Mouse (Mus musculus) layer of hippocampus, adult 18-20 months (tissue): ENCODE results near the gene Trim47. TPM values are rescaled to one million over a fixed set of nuclear protein-coding genes. Genes with fewer than 3 reads are reported as not detected.
A peak's percentile ranks its signal among the peaks of the same experiment; 100 is the strongest.

Experiments used
- DNase-seq, 2 experiments: peaks; one replicate each; pipeline ENCODE4 v3.0.0; 2022; ENCODE audit warnings: low spot score in 2 of 2
- total RNA-seq, 2 experiments: library from RNA; stranded (reverse); gene quantifications; 2 replicates each; pipeline ENCODE4 v1.2.3; 2021

Trim47 gene
- total RNA-seq, 2 experiments from 2014 or later, result 4.8 to 6.2 TPM

DNA sequence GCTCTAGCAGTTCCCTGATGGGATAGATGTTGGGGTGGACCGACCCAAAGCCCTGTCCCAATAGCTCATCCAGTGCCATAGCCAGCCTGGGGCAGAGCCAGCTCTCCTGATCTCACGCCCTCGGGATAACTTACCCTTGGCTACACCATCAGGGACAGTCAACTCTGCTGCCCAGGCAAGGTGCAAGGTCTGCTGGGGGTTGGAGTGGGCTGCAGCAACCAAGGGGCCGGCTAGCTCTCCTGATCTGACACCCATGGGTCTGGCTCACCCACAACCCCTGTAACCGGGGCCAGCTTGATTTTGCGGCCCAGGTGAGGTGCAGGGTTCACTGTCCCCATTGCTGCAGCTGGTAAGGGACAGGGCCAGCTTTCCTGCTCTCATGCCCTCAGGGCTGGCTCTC is 35.4 kb downstream of the Trim47 start:
- no peak for DNase-seq

DNA sequence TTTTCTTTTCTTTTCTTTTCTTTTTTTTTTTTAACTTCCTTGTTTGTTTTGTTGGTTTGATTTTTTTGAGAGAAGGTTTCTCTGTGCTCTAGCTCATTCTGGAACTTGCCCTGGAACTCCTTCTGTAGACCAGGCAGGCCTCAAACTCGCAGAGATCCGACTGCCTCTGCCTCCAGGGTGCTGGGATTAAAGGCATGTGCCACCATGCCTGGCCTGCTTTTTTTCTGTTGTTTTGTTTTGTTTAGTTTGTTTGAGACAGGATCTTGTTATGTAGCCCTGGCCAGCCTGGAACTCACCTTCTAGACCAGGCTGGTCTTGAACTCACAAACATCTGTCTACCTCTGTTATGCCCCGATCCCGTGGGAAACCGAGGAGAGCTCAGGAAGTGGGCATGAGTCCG is 37.5 kb downstream of the Trim47 start:
- DNase-seq, result no peak

DNA sequence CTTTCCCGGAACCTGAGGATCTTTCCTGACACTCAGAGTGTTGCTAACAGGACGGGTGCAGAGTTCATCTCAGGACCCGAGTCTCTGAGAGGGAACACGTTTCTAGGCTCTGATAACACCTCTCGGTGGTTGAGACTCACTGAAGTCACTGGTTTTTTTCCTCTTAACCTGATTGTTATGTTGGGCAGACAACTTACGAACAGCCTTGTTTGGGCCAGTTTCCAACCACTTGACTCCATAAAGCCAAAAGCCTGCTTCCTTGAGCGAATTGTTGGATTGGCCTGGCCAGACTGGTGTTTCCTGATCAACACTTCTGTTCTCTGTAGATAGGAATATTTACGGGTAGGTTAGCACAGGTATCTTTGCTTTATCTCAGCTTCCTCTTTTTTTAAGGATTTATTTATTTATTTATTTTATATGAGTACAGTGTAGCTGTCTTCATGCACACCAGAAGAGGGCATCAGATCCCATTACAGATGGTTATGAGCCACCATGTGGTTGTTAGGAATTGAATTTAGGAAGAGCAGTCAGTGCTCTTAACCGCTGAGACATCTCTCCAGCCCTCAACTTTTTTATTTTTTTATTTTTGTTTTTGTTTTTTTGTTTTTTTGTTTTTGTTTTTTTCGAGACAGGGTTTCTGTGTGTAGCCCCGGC is 38.1 kb downstream of the Trim47 start:
- no peak for DNase-seq

DNA sequence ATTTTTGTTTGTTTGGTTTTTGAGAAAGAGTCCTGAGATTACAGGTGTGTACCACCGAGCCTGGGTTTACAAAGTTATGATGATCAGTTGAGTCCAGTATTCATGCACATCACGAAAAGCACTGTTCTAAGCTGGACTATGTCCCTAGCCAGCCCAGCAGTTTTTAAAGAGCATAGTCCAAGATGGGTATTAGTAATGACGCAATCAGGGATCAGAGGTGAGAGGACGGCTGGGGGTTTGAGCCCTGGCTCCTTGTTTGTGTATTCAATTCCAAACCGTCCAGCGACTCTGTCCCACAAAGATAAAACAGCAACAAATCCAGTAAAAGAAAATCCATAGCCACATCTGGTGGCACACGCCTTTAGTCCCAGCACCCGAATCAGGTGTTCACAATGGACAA is 38.8 kb downstream of the Trim47 start:
- DNase-seq, result no peak

DNA sequence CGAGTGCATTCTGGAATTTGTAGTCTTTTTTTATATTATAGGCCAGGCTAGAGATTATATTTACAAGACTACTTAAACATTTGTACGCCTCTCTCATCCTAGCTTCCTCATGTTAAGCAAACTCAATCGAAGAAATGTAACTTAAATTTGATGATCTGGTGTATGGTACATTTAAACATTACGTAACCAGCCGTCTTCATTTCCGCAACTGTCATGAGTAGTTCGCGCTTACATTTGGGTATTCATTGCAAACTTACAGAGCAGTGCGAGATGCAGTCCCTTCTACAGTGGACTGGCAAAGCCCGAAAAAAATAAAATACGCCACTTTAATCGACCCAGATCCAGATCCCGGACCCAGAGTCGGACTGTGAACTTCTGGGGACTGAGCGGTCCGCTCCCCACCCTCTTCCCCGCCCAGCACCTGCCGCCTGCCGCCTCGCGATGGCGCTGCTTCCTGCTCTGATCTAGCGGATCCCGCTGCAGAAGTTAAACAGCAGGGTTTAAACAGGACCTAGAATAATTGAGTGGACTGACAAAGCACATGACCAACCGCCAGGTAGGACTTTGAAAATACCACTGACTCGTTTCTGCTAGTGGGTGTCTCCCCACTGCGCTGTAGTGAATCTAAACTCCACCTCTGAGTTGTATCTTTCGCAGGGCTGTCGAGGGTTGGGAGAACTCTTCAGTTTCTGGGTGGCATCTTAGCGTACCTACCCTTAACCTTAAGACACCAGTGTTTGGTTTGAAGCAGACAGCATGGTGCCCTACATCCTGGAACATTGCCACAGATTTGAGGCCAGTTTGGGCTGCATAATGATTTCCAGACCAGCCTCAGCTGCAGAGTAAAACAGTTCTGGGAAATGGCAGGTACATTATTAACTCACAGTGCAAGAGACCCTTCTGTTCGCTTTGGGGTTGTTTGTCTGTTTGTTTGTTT is 39.5 kb downstream of the Trim47 start:
- DNase-seq, result peak; percentile 80 to 91

DNA sequence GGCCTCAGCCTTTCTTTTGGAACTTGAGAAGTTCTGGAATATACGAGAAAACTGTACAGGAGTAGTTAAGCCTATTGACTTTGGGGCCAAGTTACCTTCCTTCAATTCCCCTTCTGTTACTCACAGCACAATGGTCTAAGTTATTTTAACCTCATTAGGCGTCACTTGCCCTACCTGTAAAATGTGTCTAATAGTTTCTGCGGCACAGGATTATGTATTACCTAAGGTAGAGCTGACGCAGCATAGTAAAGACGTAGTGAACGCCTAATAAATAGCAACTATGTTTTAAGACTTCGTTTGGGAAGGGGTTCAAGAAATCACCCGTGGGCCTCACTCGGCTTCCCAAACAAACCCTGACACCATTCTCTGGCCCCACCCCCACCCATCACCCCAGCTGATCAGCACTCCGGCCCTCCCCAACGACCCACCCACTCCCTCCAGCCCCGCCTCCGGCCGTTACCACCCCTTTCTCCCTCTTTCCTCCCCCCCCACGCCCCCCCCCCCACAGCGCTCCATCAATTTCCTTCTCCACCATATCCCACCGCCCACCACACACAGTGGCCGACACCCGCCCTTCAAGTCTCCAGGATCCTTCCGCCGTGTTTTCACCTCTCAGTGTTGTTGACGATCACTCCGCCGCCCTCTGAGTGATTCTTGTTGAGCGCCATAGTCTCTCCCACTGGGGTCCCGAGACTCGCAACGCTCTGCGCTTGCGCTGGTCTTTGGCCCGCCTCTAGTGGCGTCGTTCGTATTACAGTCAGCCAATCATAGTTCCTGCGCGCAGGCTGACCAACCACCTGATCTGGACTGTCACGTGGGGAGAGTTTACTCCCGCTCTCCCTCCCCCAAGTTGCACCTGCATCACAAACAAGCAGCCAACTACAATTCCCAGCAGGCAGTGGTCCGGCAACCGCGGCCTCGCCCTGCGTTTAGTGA is 40.5 kb downstream of the Trim47 start, which contains the start of gene Wbp2:
Gene Wbp2, minus strand, starts transcription at position 738 of the 936 bp plus-strand sequence.
- DNase-seq, result peak; percentile 99

DNA sequence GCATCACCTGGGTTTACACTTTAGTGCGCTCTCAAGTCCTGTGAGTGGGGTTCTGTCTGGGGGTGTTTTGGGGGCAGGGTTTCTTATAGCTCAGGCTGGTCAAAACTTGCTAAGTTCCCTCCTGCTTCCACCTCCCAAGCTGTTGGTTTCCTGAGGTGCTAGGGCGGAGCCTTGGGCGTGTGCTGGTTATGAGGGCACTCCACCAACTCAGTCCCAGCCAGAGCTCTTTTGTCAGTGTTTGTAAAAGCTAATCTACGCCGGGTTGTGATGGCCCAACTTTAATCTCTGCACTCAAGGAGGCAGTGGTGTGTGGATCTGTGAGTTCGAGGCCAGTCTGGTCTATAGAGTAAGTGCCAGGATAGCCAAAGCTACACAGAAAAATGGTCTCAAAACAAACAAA is 42.8 kb downstream of the Trim47 start:
- DNase-seq, result no peak

DNA sequence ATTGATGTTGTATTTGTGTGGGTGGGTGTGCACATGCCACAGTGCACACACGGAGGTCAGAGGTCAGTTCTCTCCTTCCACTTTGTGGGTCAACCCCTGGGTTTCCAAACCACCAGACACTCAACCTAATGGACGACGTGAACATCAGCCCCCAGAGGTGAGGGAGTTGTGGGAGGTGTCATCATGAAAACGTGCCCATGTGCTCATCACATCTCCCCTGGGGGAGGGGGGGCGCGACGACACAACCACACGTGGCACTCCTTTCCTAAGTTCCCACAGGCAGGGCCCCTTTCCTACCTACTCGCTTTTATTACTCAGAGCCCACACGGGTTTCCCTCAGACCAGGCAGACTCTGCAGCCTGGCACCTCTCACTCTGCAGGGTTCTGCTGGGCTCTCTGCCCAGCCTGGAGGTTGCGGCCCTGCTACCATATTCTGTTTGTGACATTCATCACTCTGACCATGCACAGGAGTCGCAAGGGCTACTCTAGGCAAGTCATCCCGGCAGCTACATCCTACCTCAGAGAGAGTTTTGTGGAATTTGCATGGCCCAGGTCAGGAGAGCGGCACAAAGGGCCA is 43.8 kb downstream of the Trim47 start:
- no peak for DNase-seq

DNA sequence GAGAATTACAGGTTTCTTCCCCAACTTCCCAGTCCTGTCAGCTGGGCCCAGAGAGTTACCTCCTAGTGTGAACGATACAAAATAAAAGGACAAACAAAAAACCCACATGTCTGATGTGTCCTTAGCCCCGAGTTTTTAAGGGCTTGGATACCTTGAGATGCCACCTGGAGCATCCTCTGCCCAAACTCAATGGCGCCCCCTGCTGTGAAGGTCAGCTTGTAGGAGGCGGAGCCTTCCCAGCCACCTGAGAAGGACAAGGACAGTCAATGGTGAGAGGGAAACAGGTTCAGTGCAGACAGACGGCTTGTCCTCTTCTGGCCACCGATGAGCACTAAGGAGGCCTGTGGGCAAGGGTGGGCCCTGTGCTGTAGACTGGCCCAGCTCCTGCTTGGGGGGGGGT is 45.9 kb downstream of the Trim47 start:
- DNase-seq, result no peak

DNA sequence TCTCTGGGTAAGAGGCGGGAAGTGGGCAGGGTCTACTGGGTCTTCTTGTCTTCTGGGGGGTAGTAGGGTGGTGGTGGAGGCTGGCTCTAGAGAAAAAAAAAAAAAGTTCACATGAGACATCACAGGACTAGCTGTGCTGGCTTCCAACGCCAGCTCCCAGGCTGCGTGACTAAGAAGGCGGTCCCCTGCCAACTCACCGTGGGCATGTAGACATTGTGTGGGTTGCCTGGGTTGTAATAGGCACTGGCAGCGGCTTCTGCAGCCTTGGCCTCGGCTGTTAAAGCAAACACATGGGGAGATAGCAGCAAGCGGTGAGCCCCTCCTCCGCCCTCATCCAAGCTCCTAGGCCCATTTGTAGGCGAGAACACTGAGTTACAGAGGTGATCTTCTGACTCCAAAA is 47.5 kb downstream of the Trim47 start:
- peak; percentile 88 to 94 for DNase-seq

DNA sequence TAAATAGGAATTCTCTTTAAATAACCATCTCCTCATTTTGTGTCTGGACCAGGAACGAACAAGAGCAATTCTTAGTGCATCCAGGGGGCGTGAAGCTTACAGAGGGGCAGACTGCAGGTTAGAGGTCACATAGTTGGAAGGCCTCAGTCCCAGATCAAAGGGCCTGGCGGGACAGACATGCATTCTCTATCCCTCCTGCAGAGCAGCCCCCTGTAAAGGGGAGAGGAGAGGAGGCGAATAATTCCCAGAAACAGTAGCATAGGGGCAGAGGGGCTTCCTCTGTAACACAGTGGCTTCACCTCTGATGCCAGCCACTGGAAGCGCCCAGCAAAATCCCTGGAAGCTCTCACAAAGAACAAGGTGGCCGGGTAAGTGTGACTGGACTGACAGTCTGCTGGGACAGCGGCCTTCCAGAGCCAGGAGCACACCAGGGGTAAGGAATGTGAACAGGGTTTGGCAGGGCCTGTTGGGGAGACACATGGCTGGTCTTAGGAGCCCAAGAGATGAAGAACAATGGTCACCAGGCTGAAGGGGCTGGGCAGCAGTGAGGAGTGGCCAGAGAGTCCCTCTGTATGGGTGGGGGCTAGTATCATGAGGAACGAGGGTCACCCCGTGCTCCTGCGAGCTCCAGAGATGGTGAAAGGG is 48.2 kb downstream of the Trim47 start:
- DNase-seq, result no peak

DNA sequence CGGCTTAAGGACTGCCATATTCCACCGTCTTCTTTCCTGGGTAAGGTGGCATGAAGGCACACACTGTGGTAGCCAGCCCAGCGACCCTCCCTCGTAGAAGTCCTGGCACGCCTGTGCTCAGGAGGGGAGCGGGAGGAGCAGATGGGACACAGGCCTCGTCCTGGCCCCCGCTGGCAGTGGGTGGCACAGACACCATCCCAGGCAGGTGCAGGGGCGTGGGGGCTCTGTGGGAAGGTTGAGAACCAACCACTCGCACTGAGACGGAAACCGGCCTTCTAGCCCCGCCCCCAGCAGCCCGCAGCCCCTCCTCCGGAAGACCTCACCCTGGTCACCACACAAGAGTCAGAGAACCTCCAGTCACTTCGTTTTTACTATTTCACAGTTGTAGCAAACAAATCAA is 48.8 kb downstream of the Trim47 start:
- no peak for DNase-seq

DNA sequence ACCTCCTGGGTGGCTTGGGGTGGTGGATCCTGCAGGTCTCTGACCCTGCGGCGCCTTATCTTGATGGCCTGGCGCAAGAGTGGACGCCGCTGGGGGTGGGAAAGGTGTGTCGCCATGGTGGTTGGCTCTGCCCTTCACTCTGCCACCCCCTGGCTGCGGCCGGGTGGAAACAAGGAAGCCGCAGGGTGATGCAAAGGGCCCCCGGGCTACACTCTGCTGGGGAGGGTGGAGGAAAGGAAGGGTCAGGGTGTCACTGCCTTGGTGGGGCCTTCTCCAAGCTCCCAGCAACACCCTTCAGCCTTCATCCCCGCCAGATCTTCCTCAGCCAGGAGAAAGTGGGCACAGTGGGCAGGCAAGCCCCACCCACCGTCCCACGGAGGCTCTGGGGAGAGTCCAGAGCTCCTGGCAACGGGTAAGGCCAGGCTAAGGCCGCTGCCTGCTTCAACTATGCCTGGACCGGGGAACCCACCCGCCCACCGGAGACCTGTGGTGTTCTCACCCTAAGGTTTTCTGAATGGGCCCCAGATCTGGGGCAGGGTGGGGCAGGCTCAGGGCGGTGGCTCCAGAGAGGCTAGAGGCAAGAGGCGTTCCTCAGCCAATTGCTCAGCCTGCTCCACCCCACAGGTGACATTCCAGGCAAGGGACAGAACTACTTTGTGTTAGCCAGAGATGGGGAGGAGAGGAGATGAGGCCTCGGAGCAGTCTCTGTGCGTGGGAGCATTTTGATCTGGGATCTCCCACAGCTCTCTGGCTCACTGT is 49.4 kb downstream of the Trim47 start, which contains the start of gene Unc13d:
Gene Unc13d, minus strand, starts transcription at position 516 of the 759 bp plus-strand sequence.
- no peak for DNase-seq

DNA sequence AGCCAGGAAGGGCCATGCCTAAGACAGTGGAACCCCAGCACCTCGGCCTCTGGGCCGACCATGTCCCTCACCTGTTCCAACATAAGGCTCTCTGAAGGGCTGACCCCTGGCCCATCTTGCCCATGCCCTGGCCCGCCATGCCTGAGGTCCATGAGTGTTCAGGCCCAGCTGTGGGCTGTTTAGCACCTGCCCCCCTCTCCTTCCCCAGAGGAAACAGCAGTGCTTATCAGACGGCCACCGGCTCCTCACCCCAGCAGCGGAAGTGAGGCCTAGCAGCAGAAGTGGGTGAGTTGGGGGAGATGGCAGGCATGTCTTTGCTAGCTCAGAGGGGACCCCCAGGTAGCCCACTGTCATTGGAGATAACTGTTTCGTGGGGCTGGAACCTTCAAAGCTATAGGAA is 50.2 kb downstream of the Trim47 start:
- no peak for DNase-seq

DNA sequence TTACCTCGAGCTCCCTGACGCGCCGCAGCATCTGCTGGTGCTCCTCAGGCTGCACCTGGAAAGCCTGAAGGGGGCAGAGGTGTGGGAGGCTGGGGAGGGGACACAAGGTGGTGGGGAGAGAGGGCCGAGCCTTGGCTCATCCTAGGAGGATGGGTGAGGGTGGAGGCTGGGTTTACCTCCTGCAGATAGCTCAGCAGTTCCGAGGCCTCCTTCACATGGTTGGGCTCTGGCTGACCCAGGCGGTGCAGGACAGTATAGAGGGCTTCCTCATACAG is 50.8 kb downstream of the Trim47 start:
- no peak for DNase-seq

DNA sequence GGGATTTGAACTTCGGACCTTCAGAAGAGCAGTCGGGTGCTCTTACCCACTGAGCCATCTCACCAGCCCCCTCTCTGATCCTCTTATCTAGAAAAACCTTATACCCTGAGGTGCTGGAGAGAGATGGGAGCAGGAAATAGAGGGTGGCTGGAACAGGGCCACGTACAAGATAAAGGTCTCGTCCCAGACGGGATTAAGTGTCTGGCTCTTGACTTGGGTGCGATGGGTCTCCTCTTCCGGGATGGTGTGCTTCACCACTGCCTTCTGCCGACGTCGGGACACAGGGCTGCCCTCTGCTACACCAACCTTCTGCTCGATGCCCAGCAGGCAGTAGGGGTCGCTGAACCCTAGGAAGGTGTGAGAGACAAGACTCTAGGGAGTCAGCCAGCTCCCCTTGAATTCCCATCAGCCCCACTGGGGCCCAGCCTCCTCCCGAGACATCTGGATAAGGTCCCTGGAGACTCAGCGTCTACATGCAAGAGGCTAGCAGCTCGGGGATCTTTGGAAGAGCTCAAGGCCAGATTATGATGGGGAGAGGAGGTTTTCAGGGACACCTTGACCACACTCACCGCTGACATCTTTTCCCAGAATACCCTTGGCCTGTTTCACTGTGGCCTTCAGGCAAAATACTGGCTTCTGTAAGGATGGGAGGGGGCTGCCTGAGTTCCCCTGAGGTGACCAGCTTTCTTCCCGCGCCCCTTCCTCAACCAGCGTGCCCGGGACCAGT is 51.3 kb downstream of the Trim47 start:
- DNase-seq, result no peak

DNA sequence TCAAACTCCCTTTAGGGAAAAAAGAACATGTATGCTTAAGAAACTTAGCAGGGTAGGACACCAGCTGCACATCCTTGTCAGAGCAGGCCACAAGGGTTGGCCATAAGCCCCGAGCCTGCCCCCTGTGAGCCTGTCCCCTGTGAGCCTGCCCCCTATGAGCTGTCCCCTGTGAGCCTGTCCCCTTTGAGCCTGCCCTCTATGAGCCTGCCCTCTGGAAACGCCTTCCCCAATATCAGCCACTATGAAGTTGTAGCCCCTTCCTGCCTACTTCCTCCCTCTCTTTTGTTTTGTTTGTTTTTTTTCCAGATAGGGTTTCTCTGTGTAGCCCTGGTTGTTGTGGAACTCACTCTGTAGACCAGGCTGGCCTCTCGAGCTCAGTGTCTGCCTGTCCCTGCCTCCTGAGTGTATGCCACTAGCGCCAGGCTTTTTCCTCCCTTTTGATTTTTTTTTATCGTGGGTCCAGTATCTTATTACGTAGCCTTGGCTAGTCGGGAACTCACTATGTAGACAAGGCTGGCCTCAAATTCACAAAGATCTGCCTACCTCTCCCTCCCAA is 52.5 kb downstream of the Trim47 start:
- no peak for DNase-seq

DNA sequence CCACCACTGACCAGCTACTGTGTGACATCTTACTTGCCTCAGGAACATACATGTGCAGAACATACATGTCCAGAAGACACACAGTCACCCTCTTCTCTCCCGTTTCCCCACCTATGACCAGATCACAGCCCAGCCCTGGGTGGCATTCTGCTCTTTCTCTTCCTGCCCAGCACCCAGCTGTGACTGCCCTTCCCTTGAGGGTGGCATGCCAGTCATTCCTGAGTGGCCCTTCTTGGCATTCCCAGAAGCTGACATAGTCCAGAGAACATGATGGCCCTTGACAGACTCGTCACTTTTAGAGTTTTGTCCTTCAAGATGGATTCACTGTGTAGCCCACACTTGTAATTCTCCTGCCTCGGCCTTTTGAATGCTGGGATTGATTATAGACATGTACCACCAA is 54.4 kb downstream of the Trim47 start:
- DNase-seq, result no peak

DNA sequence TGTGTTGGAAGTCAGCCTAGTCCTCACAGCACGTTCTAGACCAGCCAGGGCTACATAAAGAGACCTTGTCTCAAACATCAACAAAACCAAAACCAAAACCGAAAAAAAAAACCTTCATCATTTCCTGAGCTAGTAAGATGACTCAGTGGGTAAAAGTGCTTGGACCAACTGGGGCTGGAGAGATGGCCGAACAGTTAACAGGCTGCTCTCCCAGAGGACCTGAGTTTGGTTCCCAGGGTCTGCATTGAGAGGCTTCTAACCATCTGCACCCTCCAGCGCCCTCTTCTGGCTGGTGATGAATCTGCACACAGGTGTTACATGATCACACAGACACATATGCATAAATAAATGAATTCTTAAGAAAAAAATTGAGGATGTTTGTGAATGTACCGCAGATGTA is 55.5 kb downstream of the Trim47 start:
- no peak for DNase-seq
